13 mouse cellular contexts compared by ENCODE assay signal in the genomic region with DNA sequence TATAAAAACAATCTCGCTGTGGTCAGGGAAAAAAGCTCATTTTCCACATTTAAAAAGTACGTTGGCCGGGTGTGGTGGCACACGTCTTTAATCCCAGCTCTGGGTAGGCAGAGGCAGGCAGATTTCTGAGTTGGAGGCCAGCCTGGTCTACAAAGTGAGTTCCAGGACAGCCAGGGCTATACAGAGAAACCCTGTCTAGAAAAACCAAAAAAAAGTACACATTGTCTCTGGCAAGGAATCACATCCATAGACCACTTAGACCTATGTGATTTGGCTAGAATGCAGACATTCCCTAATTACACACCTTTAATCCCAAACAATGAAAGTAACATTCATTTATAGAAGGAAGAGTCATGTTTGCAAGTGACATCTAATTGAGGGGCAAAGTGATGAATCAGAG. TPM values are rescaled to one million over a fixed set of nuclear protein-coding genes. Genes with fewer than 3 reads are reported as not detected.
"Had no signal": no experiment of that assay in that cellular context is flagged by ENCODE, and none has a peak within 500 bp of the region (broad histone marks: within the 10 kb centered on the region; RNA-seq: fewer than 3 reads in every experiment).

No protein-coding gene starts in this region.

RNA-seq across cellular contexts. Expression of gene Gm10354, which starts 17.2 kb away (rescaled TPM):
- total RNA-seq: layer of hippocampus, postnatal 25 days; left cerebral cortex, adult 2 months; left cerebral cortex, postnatal 14 days; megakaryocyte-erythroid progenitor cell, adult 5-6 weeks; monocyte, adult 5-6 weeks; neutrophil, adult 5-6 weeks had no signal
- polyA plus RNA-seq: limb, embryonic 10.5 days; liver, embryonic 13.5 days; liver, postnatal 0 days; lung, embryonic 16.5 days; midbrain, embryonic 13.5 days; neural tube, embryonic 12.5 days had no signal

RNA-seq across cellular contexts. Expression of gene Speer4e, which starts 23.3 kb away (rescaled TPM):
- total RNA-seq: layer of hippocampus, postnatal 25 days; left cerebral cortex, adult 2 months; left cerebral cortex, postnatal 14 days; megakaryocyte-erythroid progenitor cell, adult 5-6 weeks; monocyte, adult 5-6 weeks; neutrophil, adult 5-6 weeks had no signal
- polyA plus RNA-seq: limb, embryonic 10.5 days; liver, embryonic 13.5 days; liver, postnatal 0 days; lung, embryonic 16.5 days; midbrain, embryonic 13.5 days; neural tube, embryonic 12.5 days; thymus, postnatal 0 days had no signal

RNA-seq across cellular contexts. Expression of gene Gm9758, which starts 46.8 kb away (rescaled TPM):
- total RNA-seq: layer of hippocampus, postnatal 25 days; left cerebral cortex, adult 2 months; left cerebral cortex, postnatal 14 days; megakaryocyte-erythroid progenitor cell, adult 5-6 weeks; monocyte, adult 5-6 weeks; neutrophil, adult 5-6 weeks had no signal
- polyA plus RNA-seq: limb, embryonic 10.5 days; liver, embryonic 13.5 days; liver, postnatal 0 days; lung, embryonic 16.5 days; midbrain, embryonic 13.5 days; neural tube, embryonic 12.5 days; thymus, postnatal 0 days had no signal
